Mouse (Mus musculus) lung, adult 2 months (tissue): ENCODE measurements around the gene Rora.

Source experiments
- CTCF ChIP-seq: fragments of 200-500 bp; IDR thresholded peaks from 2 replicates; pipeline ENCODE4 v1.5.1; 2011; ENCODE audit warnings: mild to moderate bottlenecking, low read length, control low read depth; ENCODE audit not compliant: insufficient read depth
- POLR2A ChIP-seq: fragments of 200-500 bp; IDR thresholded peaks from 2 replicates; pipeline ENCODE4 v1.6.1; 2011; ENCODE audit warnings: low read depth, mild to moderate bottlenecking, control low read depth, low read length, borderline replicate concordance; ENCODE audit errors: extremely low read depth

DNA sequence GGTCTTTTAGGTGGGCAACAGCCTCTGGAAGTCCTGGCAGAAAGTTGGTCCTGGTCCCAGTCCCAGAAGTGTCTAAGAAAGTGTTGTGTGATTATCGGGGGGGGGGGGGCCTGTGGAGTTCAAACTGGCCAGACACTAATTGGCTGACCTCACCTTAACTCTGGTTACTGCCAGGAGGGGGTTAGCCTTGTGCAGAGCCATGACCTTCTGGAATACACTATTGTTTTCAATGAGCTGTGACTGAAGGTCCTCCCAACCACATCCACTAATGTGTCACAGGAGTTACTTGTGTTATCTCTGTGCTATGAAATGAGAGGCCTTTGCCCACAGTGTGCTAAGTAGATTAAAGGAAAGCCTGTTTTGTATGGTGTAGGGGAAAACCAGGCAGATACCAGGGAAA is 19.6 kb downstream of the Rora start:
- no peak for TF ChIP-seq POLR2A
- no peak for TF ChIP-seq CTCF
